Mouse (Mus musculus): ENCODE results near the gene Rac2. TPM values are rescaled to one million over a fixed set of nuclear protein-coding genes. Genes with fewer than 3 reads are reported as not detected.

Gene Rac2
- polyA plus RNA-seq, 1 experiment: 12.7 TPM

- no peak for TF ChIP-seq TAL1 (IDR thresholded peaks at IDR 0.05; ENCODE audit: low read length)
- TF ChIP-seq GATA1 (IDR thresholded peaks at IDR 0.05; ENCODE audit: low read length): no peak
- Histone ChIP-seq H3K4me3 (replicated peaks) (no peak overlapping the region), H3K36me3 (ENCODE audit: control insufficient read depth) (no peaks in the 10 kb centered on the region), H3K9me3 (ENCODE audit: control insufficient read depth, low read length) (no peaks in the 10 kb centered on the region), H3K27me3 (ENCODE audit: control insufficient read depth) (no peaks in the 10 kb centered on the region), H3K4me1 (ENCODE audit: control insufficient read depth) (no peaks in the 10 kb centered on the region)
Observed at GRCm38 (mm10) chr15:78599529-78600193, 27.1 kb upstream of the Rac2 start.

GRCm38 (mm10) chr15:78599124-78599523 lies 26.5 kb upstream of the Rac2 start:
- TF ChIP-seq TAL1 (IDR thresholded peaks at IDR 0.05; ENCODE audit: low read length) (no peak), GATA1 (IDR thresholded peaks at IDR 0.05; ENCODE audit: low read length) (no peak)
- Histone ChIP-seq H3K36me3 (ENCODE audit: control insufficient read depth) (no peaks in the 10 kb centered on the region), H3K4me3 (replicated peaks) (no peak overlapping the region), H3K27me3 (ENCODE audit: control insufficient read depth) (no peaks in the 10 kb centered on the region), H3K9me3 (ENCODE audit: control insufficient read depth, low read length) (no peaks in the 10 kb centered on the region), H3K4me1 (ENCODE audit: control insufficient read depth) (no peaks in the 10 kb centered on the region)

GRCm38 (mm10) chr15:78597729-78598128 lies 25.1 kb upstream of the Rac2 start:
- Histone ChIP-seq H3K4me3 (replicated peaks) (no peak overlapping the region), H3K4me1 (ENCODE audit: control insufficient read depth) (no peaks in the 10 kb centered on the region)

GRCm38 (mm10) chr15:78596914-78597313 lies 24.3 kb upstream of the Rac2 start, which contains the start of gene Cyth4:
TSS of gene Cyth4 (plus strand) at chr15:78597047.
- no peaks in the 10 kb centered on the region for H3K4me1 ChIP-seq (ENCODE audit: control insufficient read depth)
- no peaks in the 10 kb centered on the region for H3K36me3 ChIP-seq (ENCODE audit: control insufficient read depth)
- no peaks in the 10 kb centered on the region for H3K9me3 ChIP-seq (ENCODE audit: control insufficient read depth, low read length)
- no peak within 1 kb of the TSS for H3K4me3 ChIP-seq (replicated peaks)
- no peaks in the 10 kb centered on the region for H3K27me3 ChIP-seq (ENCODE audit: control insufficient read depth)
- TF ChIP-seq GATA1 (IDR thresholded peaks at IDR 0.05; ENCODE audit: low read length) (no peak), TAL1 (IDR thresholded peaks at IDR 0.05; ENCODE audit: low read length) (no peak)

More at GRCm38 (mm10) chr15:78597729-78598128, 25.1 kb upstream of the Rac2 start:
- no peaks in the 10 kb centered on the region for H3K27me3 ChIP-seq (ENCODE audit: control insufficient read depth)
- no peaks in the 10 kb centered on the region for H3K9me3 ChIP-seq (ENCODE audit: control insufficient read depth, low read length)
- TF ChIP-seq GATA1 (IDR thresholded peaks at IDR 0.05; ENCODE audit: low read length) (no peak), TAL1 (IDR thresholded peaks at IDR 0.05; ENCODE audit: low read length) (no peak)
- no peaks in the 10 kb centered on the region for H3K36me3 ChIP-seq (ENCODE audit: control insufficient read depth)

- no peaks in the 10 kb centered on the region for H3K27me3 ChIP-seq (ENCODE audit: control insufficient read depth)
- no peak for TF ChIP-seq GATA1 (IDR thresholded peaks at IDR 0.05; ENCODE audit: low read length)
- no peak for TF ChIP-seq TAL1 (IDR thresholded peaks at IDR 0.05; ENCODE audit: low read length)
- no peaks in the 10 kb centered on the region for H3K9me3 ChIP-seq (ENCODE audit: control insufficient read depth, low read length)
- no peaks in the 10 kb centered on the region for H3K4me1 ChIP-seq (ENCODE audit: control insufficient read depth)
- no peaks in the 10 kb centered on the region for H3K36me3 ChIP-seq (ENCODE audit: control insufficient read depth)
- no peak overlapping the region for H3K4me3 ChIP-seq (replicated peaks)
Observed at GRCm38 (mm10) chr15:78596504-78596903, 23.9 kb upstream of the Rac2 start.

DNA sequence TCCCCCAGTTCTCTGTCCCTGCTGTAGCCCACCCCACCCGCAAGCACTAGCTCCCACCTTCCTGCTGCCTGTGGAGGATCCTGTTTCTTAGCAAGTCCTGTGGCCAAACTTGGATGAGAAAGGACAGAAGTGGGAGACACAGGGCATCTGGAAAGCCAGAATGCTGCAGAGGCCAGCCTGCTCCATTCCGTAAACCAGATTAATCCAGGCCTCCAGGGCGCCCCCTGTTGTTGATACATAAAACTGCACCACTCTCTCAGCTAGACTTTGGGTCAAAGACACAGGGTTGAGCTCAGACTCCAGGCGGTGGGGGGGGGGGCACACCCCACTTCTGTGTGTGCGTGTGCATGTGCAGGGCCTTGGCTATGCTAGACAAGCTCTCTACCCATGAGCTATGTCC lies 22.9 kb upstream of the Rac2 start:
- H3K9me3 ChIP-seq (ENCODE audit: control insufficient read depth, low read length): no peaks in the 10 kb centered on the region
- H3K4me3 ChIP-seq (replicated peaks): no peak overlapping the region

GRCm38 (mm10) chr15:78594831-78595230 lies 22.2 kb upstream of the Rac2 start:
- TF ChIP-seq GATA1 (IDR thresholded peaks at IDR 0.05; ENCODE audit: low read length) (no peak), TAL1 (IDR thresholded peaks at IDR 0.05; ENCODE audit: low read length) (no peak)
- no peak overlapping the region for H3K4me3 ChIP-seq (replicated peaks)
- H3K27me3 ChIP-seq (ENCODE audit: control insufficient read depth): no peaks in the 10 kb centered on the region
- H3K36me3 ChIP-seq (ENCODE audit: control insufficient read depth): no peaks in the 10 kb centered on the region
- H3K9me3 ChIP-seq (ENCODE audit: control insufficient read depth, low read length): no peaks in the 10 kb centered on the region
- no peaks in the 10 kb centered on the region for H3K4me1 ChIP-seq (ENCODE audit: control insufficient read depth)

More for the DNA sequence above, 22.9 kb upstream of the Rac2 start:
- Histone ChIP-seq H3K27me3 (ENCODE audit: control insufficient read depth) (no peaks in the 10 kb centered on the region), H3K36me3 (ENCODE audit: control insufficient read depth) (no peaks in the 10 kb centered on the region), H3K4me1 (ENCODE audit: control insufficient read depth) (no peaks in the 10 kb centered on the region)
- TF ChIP-seq TAL1 (IDR thresholded peaks at IDR 0.05; ENCODE audit: low read length): no peak
- TF ChIP-seq GATA1 (IDR thresholded peaks at IDR 0.05; ENCODE audit: low read length): no peak

DNA sequence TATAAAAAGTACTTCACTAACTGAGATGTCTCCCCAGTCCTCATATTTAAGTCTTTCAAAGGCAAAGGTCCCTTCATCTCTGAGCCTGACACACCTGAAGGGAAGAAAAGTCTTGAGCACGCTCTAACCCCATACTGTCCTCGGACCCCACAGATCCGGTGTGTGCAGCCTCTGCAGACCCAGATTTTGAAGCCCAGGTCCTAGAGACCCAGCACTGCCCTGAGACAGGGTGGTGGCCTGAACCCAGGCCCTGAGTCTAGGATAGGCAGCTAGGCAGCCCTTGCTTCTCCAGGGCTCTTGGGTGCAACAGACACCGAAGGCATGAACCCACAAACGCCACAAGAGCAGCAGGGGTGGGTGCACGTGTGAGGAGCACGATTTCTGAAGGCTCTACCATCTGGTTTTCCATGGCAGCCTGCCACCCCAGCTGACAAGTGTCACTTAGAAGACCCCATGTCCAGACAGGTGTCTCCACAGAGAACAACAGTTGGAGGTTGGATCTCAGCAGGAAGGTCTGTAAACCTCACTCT lies 21.4 kb upstream of the Rac2 start:
- TF ChIP-seq TAL1 (IDR thresholded peaks at IDR 0.05; ENCODE audit: low read length) (no peak), GATA1 (IDR thresholded peaks at IDR 0.05; ENCODE audit: low read length) (no peak)
- Histone ChIP-seq H3K27me3 (ENCODE audit: control insufficient read depth) (no peaks in the 10 kb centered on the region), H3K4me3 (replicated peaks) (no peak overlapping the region), H3K9me3 (ENCODE audit: control insufficient read depth, low read length) (no peaks in the 10 kb centered on the region), H3K36me3 (ENCODE audit: control insufficient read depth) (no peaks in the 10 kb centered on the region), H3K4me1 (ENCODE audit: control insufficient read depth) (no peaks in the 10 kb centered on the region)

DNA sequence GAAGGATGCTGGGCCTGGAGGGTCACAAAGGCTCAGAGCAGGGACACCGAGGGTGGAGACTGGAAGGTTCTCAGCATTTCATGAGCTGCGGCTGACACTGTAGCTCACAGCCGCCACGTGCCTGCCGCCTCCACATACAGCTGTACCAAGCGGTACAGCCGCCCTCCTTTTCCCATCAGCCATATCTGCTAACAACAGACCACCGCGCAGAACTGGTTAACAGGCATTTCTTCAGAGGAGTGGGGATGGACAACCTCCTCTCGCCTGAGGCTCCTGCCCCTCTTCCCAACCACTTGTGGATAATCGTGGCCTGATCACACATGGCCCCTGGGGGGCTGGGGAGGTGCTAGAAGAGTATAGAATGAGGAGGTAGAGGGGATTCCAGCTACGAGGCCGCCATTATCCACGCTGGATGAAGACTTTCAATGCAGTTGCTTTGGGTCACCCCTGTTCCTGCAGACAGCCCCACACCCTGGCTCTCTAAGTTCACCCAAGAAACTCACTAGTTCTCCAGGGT lies 19.9 kb upstream of the Rac2 start:
- TF ChIP-seq GATA1 (IDR thresholded peaks at IDR 0.05; ENCODE audit: low read length) (no peak), TAL1 (IDR thresholded peaks at IDR 0.05; ENCODE audit: low read length) (no peak)
- peaks cover 7% of the 10 kb centered on the region for H3K4me1 ChIP-seq (ENCODE audit: control insufficient read depth)
- no peaks in the 10 kb centered on the region for H3K27me3 ChIP-seq (ENCODE audit: control insufficient read depth)
- no peak overlapping the region for H3K4me3 ChIP-seq (replicated peaks)
- no peaks in the 10 kb centered on the region for H3K36me3 ChIP-seq (ENCODE audit: control insufficient read depth)
- H3K9me3 ChIP-seq (ENCODE audit: control insufficient read depth, low read length): no peaks in the 10 kb centered on the region

Measured in erythroblast, embryonic 14.5 days (primary cell).